Mouse (Mus musculus) adrenal gland, postnatal 10 days (tissue): ENCODE measurements at regions not wholly inside any gene's neighbourhood (a gene's known extent, or its start where the extent isn't known, plus 50 kb on each side); places are given as distances from the start of the nearest gene placed in this dataset.

ENCODE experiments used
- DNase-seq: peaks from one replicate; pipeline ENCODE4 v3.0.0; 2021; ENCODE audit warnings: mixed read lengths

DNA sequence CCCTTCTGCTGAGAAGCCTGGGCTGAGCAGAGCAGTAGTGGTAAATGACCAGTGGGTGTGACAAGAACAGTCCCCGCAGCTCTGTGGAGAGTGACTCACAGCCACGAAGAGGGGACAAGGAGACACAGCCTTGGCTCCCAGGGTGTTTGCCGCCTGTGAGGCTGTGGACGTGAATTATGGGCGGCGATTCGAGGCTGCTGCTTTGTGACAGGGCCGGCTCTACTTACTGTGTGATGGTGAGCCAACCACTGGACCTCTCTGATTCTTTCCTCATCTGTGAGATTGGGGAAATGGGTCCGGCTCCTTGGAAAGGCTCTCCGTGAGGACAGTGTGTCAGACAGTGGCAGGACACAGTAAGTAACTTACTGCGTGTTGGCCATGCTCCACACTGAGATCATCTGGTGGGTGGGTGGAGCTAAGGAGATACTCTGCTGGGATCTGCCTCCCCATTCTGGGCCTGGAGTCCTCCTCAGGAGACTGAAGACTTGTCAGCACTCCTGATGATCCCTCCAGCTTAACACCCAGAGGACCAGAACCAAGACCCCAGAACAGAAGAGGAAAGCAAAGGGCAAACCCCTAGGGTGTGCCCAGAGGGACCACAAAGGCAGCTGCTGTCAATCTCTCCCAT lies 233.3 kb upstream of the Tle3 start:
- DNase-seq: peak; percentile 24

GRCm38 (mm10) chr9:61143101-61143500 lies 229.1 kb upstream of the Tle3 start:
- no peak for DNase-seq

DNA sequence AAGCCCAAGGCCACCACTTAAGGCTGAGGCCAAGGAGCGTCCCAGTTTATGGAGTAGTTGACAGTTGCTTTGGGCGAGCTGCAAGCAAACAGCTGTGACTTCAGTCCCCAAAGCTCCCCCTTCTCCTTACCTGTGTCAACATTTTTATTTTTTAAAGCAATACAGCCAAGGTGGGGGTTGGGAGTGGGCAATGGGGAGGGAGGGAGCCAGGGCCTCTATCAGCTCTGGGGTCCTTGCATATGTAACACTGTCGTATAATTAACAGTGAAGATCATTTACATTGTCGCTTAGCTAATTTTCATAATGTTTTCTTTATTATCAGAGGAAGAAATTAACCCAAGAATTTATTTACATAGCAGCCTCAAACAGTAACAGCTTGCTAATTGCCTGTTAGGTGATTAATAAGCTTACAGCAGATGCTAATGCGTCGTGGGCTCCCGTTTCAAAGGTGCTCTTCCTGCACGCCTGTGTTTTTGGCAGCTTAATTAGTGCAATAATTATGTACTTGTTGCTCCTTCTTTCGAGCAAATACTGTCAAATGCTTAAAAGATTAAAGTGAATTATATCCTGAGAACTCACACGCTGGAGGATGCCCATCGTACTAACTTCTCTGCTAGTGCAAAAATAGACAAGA lies 227.4 kb upstream of the Tle3 start:
- DNase-seq: no peak

GRCm38 (mm10) chr9:61145738-61146137 lies 226.4 kb upstream of the Tle3 start:
- DNase-seq: no peak

DNA sequence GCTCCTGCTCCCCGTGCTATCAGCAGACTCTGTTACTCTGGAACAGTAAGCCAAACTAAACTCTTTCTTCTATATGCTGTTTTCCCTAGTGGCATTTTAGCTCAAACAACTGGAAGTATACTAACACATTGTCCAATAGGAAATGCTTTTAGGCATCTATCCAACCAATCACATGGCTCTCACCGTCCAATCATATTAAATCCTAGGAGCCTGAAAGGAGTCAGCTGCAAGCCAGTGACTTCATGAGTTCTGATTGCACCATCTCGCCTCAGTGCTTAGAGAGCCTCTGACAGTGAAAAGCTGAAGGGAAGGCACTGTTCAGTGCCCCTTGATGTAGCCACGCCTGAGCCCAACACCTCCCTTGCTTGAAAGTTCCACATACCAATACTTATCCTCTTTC lies 221.0 kb upstream of the Tle3 start:
- no peak for DNase-seq

DNA sequence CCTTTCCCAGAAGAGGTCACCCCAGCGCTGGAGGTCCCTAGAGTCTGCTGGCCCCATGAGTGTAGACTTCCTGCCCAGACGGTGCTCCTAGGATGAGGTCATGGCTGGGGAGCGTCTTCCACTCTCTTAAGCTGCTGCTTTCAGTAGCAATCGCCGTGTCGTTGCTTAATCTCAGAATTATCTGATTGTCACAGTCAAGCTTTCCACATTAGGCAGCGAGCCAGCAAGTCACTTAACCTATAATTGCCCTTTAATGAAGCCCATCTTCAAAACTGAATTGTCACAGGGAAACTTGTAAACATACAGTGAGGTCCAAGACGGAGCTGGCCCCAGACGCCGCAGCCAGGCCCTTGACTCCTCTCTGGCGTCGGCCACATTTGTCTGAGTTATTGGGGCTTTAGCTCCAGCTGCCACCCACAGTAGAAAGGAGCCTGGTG lies 220.2 kb upstream of the Tle3 start:
- no peak for DNase-seq

DNA sequence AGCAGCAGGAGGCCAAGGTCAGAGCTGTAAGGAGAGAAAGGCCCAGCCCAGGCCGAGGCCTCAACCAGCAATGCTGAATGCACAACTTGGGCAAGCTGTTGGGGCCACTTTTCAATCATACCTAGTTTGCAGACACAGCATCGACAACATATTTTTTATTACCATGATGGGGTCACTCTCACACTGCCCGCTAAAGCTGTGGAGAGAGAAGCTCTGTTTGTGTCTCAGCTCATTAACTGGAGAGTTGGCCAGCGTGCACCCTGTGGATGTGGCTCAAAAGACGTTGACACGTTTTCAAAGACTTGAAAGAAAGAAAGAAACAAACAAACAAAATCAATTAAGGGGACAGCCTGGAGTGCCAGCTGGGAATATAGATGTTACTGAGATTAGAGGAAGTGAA lies 217.4 kb upstream of the Tle3 start:
- DNase-seq: no peak

- peak; percentile 25 for DNase-seq
Measured at GRCm38 (mm10) chr9:61155851-61156250, 216.3 kb upstream of the Tle3 start.

- no peak for DNase-seq
Measured at GRCm38 (mm10) chr9:61158192-61158770, 213.9 kb upstream of the Tle3 start.

GRCm38 (mm10) chr9:61159159-61159558 lies 213.0 kb upstream of the Tle3 start:
- DNase-seq: no peak

- peak; percentile 28 for DNase-seq
Measured at GRCm38 (mm10) chr9:61159616-61160015, 212.6 kb upstream of the Tle3 start.

- DNase-seq: no peak
Measured at GRCm38 (mm10) chr9:61162884-61163283, 209.3 kb upstream of the Tle3 start.

GRCm38 (mm10) chr9:61163671-61164288 lies 208.4 kb upstream of the Tle3 start:
- no peak for DNase-seq

DNA sequence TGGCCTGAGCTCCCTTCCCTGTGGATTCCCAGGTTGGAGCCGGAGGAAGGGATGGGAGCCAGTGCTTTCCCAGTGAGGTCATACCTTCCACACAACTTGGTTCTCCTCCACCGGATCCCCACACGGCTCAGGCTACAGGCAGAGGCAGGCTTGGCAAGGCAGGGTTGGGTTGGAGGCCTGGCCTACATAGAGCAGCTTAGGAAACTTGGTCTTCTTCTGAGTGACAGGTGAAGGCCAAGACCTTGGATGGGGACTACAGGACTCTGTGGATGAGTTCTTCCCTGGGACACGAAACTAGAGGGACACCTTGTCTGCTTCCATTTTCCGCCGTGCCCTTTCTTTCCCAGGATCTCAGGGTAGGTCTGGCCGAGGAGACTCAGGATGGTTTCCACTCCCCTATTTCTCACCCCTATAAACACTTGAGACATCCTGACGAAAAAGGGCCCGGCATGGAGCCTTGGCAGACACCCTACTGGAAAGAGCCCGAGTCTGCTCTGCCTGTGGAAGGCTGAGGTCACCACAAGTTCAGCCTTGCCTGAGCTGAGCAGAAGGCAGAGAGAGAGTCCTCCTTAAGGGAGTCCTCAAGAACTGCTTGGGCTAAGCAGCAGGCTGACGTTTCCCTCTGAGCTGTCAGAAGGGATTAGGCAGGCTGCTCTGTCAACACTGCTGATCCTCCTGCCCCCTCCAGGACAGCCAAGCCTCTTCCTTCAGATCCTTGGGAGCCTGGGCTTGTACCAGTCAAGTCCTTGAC lies 207.5 kb upstream of the Tle3 start:
- DNase-seq: peak; percentile 63

GRCm38 (mm10) chr9:61166115-61166514 lies 206.1 kb upstream of the Tle3 start:
- no peak for DNase-seq

DNA sequence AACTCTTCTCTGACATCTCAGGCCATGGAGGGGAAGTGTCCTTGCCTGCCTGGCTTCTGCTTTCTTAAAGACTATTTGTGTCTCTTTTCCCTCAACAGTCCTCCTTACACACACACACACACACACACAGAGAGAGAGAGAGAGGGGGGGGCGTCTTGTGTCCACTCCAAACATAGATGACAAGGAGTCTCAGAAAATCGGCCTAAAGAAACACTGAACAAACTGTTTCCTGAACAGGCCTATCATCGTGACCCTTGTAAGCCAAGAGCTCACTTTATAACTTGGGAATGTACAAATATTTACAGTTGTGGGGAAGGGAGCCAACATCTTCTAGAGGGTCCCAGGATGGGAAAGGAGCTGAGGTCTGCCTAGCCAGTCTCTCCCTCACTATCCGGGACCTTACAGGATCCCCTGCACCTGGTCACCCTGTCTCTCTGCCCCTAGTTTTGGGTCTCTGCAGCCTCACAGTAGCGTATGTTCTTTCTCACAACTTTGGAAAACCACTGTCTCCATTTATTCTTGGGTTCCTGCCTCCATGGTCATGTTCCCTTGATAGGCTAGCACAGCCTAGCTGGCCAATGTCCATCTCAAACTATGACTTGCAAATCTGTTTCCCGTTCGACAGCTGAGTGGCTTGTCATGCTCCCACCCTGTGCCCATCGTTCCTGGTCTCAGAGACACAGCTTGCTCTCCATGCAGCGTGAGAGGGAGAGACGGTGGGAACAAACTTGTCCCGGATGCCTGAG lies 204.9 kb upstream of the Tle3 start:
- DNase-seq: no peak

DNA sequence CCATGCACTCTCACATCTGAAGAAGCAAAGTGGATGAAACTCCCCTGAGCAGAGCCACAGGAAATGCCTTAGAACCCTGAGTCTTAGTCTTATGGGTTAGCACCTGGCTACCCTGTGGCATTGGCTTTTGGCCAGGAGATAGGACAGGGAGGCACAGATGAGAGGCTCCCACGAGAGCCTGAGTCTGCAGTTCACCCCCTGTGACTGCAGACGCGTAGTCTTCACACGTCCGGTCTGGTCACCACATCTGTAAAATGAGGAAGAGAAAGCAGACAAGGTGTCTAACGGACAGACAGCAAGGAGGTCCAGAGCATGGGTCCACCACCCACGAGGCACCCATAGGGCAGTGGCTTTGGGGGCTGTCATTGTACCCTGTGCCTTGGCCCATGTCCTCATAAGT lies 203.2 kb upstream of the Tle3 start:
- no peak for DNase-seq

GRCm38 (mm10) chr9:61169506-61170090 lies 202.6 kb upstream of the Tle3 start:
- DNase-seq: no peak

GRCm38 (mm10) chr9:61170921-61171320 lies 201.2 kb upstream of the Tle3 start:
- no peak for DNase-seq

GRCm38 (mm10) chr9:61172421-61172820 lies 199.7 kb upstream of the Tle3 start:
- no peak for DNase-seq

GRCm38 (mm10) chr9:61173548-61173947 lies 198.6 kb upstream of the Tle3 start:
- DNase-seq: no peak

DNA sequence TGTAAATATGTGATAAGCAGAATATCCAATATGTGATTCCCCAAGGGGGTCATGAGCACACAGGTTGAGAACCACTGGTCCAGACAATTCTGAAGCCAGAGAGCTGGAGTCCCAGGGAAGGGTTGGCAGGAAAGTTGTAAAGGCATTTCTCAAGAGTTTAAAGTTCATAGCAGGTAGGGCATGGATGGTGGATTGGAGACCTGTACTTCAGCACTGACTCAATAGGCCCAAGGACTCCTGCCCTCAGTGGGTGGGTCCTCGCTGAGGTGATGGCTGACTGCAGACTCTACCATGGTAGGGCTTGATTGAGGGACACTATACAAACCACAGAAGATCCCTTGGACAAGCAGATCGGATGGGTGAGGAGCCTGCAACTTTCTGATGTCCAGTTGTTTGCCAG lies 196.8 kb upstream of the Tle3 start:
- no peak for DNase-seq
